35 mouse cellular contexts compared by ENCODE assay signal in genomic region chr15:101054541-101054940, GRCm38 (mm10). TPM values are rescaled to one million over a fixed set of nuclear protein-coding genes. Genes with fewer than 3 reads are reported as not detected.
DNase-seq lines count a peak whose midpoint lies in the region; ATAC-seq lines count a peak whose summit lies in the region.
"Had no signal": no experiment of that assay in that cellular context is flagged by ENCODE, and none has a peak within 500 bp of the region (broad histone marks: within the 10 kb centered on the region; RNA-seq: fewer than 3 reads in every experiment).

No protein-coding gene starts in this region.

- H3K36me3 ChIP-seq in heart, embryonic 12.5 days = peaks cover 11% of the 10 kb centered on the region; the same call in 1 of the 2 replicates
- H3K36me3 ChIP-seq in midbrain, embryonic 10.5 days = peaks cover 54% of the 10 kb centered on the region
- no peaks in the 10 kb centered on the region for H3K36me3 ChIP-seq in midbrain, embryonic 16.5 days (ENCODE audit: control insufficient read depth, insufficient read depth, low read length)
- peaks cover 13% of the 10 kb centered on the region; the same call in 1 of the 2 replicates for H3K36me3 ChIP-seq in hindbrain, embryonic 12.5 days
- H3K36me3 ChIP-seq in limb, embryonic 13.5 days = peaks cover 13% of the 10 kb centered on the region
- H3K36me3 ChIP-seq: hindbrain, embryonic 15.5 days; liver, embryonic 15.5 days; midbrain, embryonic 12.5 days had no signal

- H3K27ac ChIP-seq in heart, embryonic 12.5 days (ENCODE audit: poor library complexity, severe bottlenecking) = no peak overlapping the region
- H3K27ac ChIP-seq in midbrain, embryonic 10.5 days (replicated peaks) = no peak overlapping the region
- no peak overlapping the region for H3K27ac ChIP-seq in midbrain, embryonic 16.5 days (ENCODE audit: low read length)
- no peak overlapping the region for H3K27ac ChIP-seq in hindbrain, embryonic 12.5 days
- no peak overlapping the region for H3K27ac ChIP-seq in limb, embryonic 13.5 days
- H3K27ac ChIP-seq: embryonic facial prominence, embryonic 15.5 days; forebrain, embryonic 13.5 days; hindbrain, embryonic 15.5 days; liver, embryonic 15.5 days; midbrain, embryonic 12.5 days had no signal

- no peak for DNase-seq in heart, postnatal 4 days
- DNase-seq in midbrain, embryonic 10.5 days (ENCODE audit: low spot score) = no peak
- DNase-seq in spleen, postnatal 14 days (ENCODE audit: low spot score in 2 of 2) = no peak
- DNase-seq: adrenal gland, postnatal 25 days; cerebellum, adult 11-12 months; cerebellum, adult 9-11 months; gastrocnemius, postnatal 25 days; heart, adult 11 months; heart, postnatal 10 days; kidney, adult 9 months; kidney, postnatal 10 days; layer of hippocampus, postnatal 36 days; left cerebral cortex, postnatal 4 days; right cerebral cortex, postnatal 4 days had no signal

- H3K9me3 ChIP-seq in heart, embryonic 12.5 days (replicated peaks) = no peaks in the 10 kb centered on the region
- no peaks in the 10 kb centered on the region for H3K9me3 ChIP-seq in midbrain, embryonic 10.5 days (replicated peaks)
- no peaks in the 10 kb centered on the region for H3K9me3 ChIP-seq in midbrain, embryonic 16.5 days (replicated peaks; ENCODE audit: control insufficient read depth, low read length, poor library complexity, severe bottlenecking)
- H3K9me3 ChIP-seq in hindbrain, embryonic 12.5 days (replicated peaks) = no peaks in the 10 kb centered on the region
- H3K9me3 ChIP-seq in limb, embryonic 13.5 days = 0 out of 2 replicates have a peak, but pooled peaks cover 4% of the 10 kb centered on the region
- H3K9me3 ChIP-seq: embryonic facial prominence, embryonic 15.5 days; forebrain, embryonic 13.5 days; hindbrain, embryonic 15.5 days; liver, embryonic 15.5 days; midbrain, embryonic 12.5 days had no signal

- H3K4me1 ChIP-seq in heart, embryonic 12.5 days (replicated peaks) = peaks cover 14% of the 10 kb centered on the region
- peaks cover 72% of the 10 kb centered on the region for H3K4me1 ChIP-seq in midbrain, embryonic 10.5 days
- H3K4me1 ChIP-seq in midbrain, embryonic 16.5 days (ENCODE audit: control insufficient read depth, insufficient read depth, low read length) = peaks cover 10% of the 10 kb centered on the region
- H3K4me1 ChIP-seq in hindbrain, embryonic 12.5 days = peaks cover 43% of the 10 kb centered on the region
- H3K4me1 ChIP-seq in limb, embryonic 13.5 days = peaks cover 20% of the 10 kb centered on the region

- H3K4me2 ChIP-seq in heart, embryonic 12.5 days = no peak overlapping the region
- H3K4me2 ChIP-seq in midbrain, embryonic 16.5 days (ENCODE audit: low read length) = no peak overlapping the region
- no peak overlapping the region; the same call in 1 of the 2 replicates for H3K4me2 ChIP-seq in hindbrain, embryonic 12.5 days (replicated peaks)
- H3K4me2 ChIP-seq in limb, embryonic 13.5 days (replicated peaks) = peak overlapping the region; percentile 81; the same call in 1 of the 2 replicates

- peak overlapping the region; percentile 55; the same call in 1 of the 2 replicates for H3K4me3 ChIP-seq in heart, embryonic 12.5 days
- peak overlapping the region; percentile 50; the same call in 1 of the 2 replicates for H3K4me3 ChIP-seq in midbrain, embryonic 10.5 days
- H3K4me3 ChIP-seq in midbrain, embryonic 16.5 days (ENCODE audit: low read depth, low read length) = no peak overlapping the region
- H3K4me3 ChIP-seq in hindbrain, embryonic 12.5 days = no peak overlapping the region
- no peak overlapping the region for H3K4me3 ChIP-seq in limb, embryonic 13.5 days

- H3K9ac ChIP-seq in heart, embryonic 12.5 days = no peak overlapping the region
- H3K9ac ChIP-seq in midbrain, embryonic 16.5 days (ENCODE audit: low read depth, low read length) = no peak overlapping the region
- H3K9ac ChIP-seq in hindbrain, embryonic 12.5 days = 0 out of 2 replicates have a peak overlapping the region, but pooled peaks have one; percentile 59
- H3K9ac ChIP-seq in limb, embryonic 13.5 days = no peak overlapping the region
- H3K9ac ChIP-seq: embryonic facial prominence, embryonic 15.5 days; hindbrain, embryonic 15.5 days; liver, embryonic 15.5 days had no signal

- H3K27me3 ChIP-seq in heart, embryonic 12.5 days (replicated peaks) = peaks cover 84% of the 10 kb centered on the region
- peaks cover 94% of the 10 kb centered on the region for H3K27me3 ChIP-seq in midbrain, embryonic 10.5 days (ENCODE audit: low read depth, poor library complexity, severe bottlenecking)
- H3K27me3 ChIP-seq in midbrain, embryonic 16.5 days (ENCODE audit: control insufficient read depth, insufficient read depth, low read depth, low read length) = peaks cover 48% of the 10 kb centered on the region
- peaks cover 39% of the 10 kb centered on the region for H3K27me3 ChIP-seq in hindbrain, embryonic 12.5 days
- H3K27me3 ChIP-seq in limb, embryonic 13.5 days = peaks cover 62% of the 10 kb centered on the region

- no peak for ATAC-seq in heart, embryonic 12.5 days (ENCODE audit: insufficient number of reproducible peaks, low FRiP score)
- ATAC-seq in midbrain, embryonic 16.5 days = no peak
- ATAC-seq in hindbrain, embryonic 12.5 days (ENCODE audit: low FRiP score) = no peak
- no peak for ATAC-seq in limb, embryonic 13.5 days (ENCODE audit: low FRiP score, low read depth)
- ATAC-seq: forebrain, embryonic 13.5 days; intestine, postnatal 0 days had no signal

- 74% methylated on average over 10 of the region's 10 CpGs for WGBS in heart, embryonic 12.5 days
- whole genome bisulfite sequencing in midbrain, embryonic 10.5 days = 69% methylated on average over 10 of the region's 10 CpGs
- WGBS in midbrain, embryonic 16.5 days = 77% methylated on average over 10 of the region's 10 CpGs
- WGBS in hindbrain, embryonic 12.5 days = 69% methylated on average over 10 of the region's 10 CpGs
- 73% methylated on average over 10 of the region's 10 CpGs for WGBS in limb, embryonic 13.5 days

RNA-seq across cellular contexts. Expression of gene Gm47841, which starts 7.3 kb away (rescaled TPM):
- not detected in 2 replicates for polyA plus RNA-seq in heart, embryonic 12.5 days (2016; fragmentation: Nextera tagmentation; extraction: Ambion mirVana)
- under 1 TPM; 0.26 to 0.68 TPM for total RNA-seq in heart, postnatal 4 days (2021)
- not detected in 2 replicates for polyA plus RNA-seq in midbrain, embryonic 10.5 days (2016; fragmentation: Nextera tagmentation; extraction: Ambion mirVana)
- not detected in 2 replicates for polyA plus RNA-seq in midbrain, embryonic 16.5 days (2015; fragmentation: Nextera tagmentation; extraction: Ambion mirVana)
- polyA plus RNA-seq in hindbrain, embryonic 12.5 days (2016; fragmentation: Nextera tagmentation; extraction: Ambion mirVana) = not detected in 2 replicates
- polyA plus RNA-seq in limb, embryonic 13.5 days (2015; fragmentation: Nextera tagmentation; extraction: Ambion mirVana) = not detected in 2 replicates
- total RNA-seq: adrenal gland, adult 18-20 months; adrenal gland, postnatal 25 days; gastrocnemius, adult 18-20 months; gastrocnemius, postnatal 25 days; layer of hippocampus, postnatal 36 days; left cerebral cortex, postnatal 4 days; liver, adult 2 months; megakaryocyte progenitor cell, adult 5-6 weeks; monocyte, adult 5-6 weeks had no signal
- polyA plus RNA-seq: embryonic facial prominence, embryonic 15.5 days; forebrain, embryonic 13.5 days; frontal cortex, adult 2 months; heart, embryonic 11.5 days; hindbrain, embryonic 15.5 days; intestine, postnatal 0 days; large intestine, adult 2 months; liver, adult 2 months; liver, embryonic 15.5 days; lung, embryonic 14.5 days; midbrain, embryonic 12.5 days; spleen, adult 2 months; thymus, postnatal 0 days had no signal

RNA-seq across cellular contexts. Expression of gene Fignl2, which starts 23.8 kb away (rescaled TPM):
- polyA plus RNA-seq in heart, embryonic 12.5 days (2016; fragmentation: Nextera tagmentation; extraction: Ambion mirVana) = 0.10 and 0.15 TPM in 2 replicates
- total RNA-seq in heart, postnatal 4 days (2021) = 1 to 10 TPM; 3.2 to 4.2 TPM
- polyA plus RNA-seq in midbrain, embryonic 10.5 days (2016; fragmentation: Nextera tagmentation; extraction: Ambion mirVana) = 0.88 and 1.7 TPM in 2 replicates
- 0.04 TPM in 1 of 2 replicates, not detected in the other for polyA plus RNA-seq in midbrain, embryonic 16.5 days (2015; fragmentation: Nextera tagmentation; extraction: Ambion mirVana)
- 0.41 and 0.44 TPM in 2 replicates for polyA plus RNA-seq in hindbrain, embryonic 12.5 days (2016; fragmentation: Nextera tagmentation; extraction: Ambion mirVana)
- polyA plus RNA-seq in limb, embryonic 13.5 days (2015; fragmentation: Nextera tagmentation; extraction: Ambion mirVana) = 0.20 and 0.26 TPM in 2 replicates
- polyA plus RNA-seq: forebrain, embryonic 13.5 days had no signal

Comparison
In these comparisons a context has a peak if more than half of its experiments do, and no peak if none do; other contexts are left out.
1. H3K4me3 ChIP-seq: peak in heart, embryonic 12.5 days (single experiment) and midbrain, embryonic 10.5 days (single experiment); none in midbrain, embryonic 16.5 days (single experiment), hindbrain, embryonic 12.5 days (single experiment) and limb, embryonic 13.5 days (single experiment).